Mouse (Mus musculus): ENCODE results near the gene Uts2r.

GRCm38 (mm10) chr11:121148193-121148592, 11.9 kb upstream of the Uts2r start:
- TF ChIP-seq CTCF (IDR thresholded peaks at IDR 0.05), result peak; percentile 43; the same call in 1 of the 2 replicates
- no peak for TF ChIP-seq EP300 (IDR thresholded peaks at IDR 0.05)
